ENCODE assay signal across 7 mouse cellular contexts in genomic region chr2:158556225-158556624, GRCm38 (mm10). TPM values are rescaled to one million over a fixed set of nuclear protein-coding genes. Genes with fewer than 3 reads are reported as not detected.
DNase-seq lines count a peak whose midpoint lies in the region; ATAC-seq and TF ChIP-seq lines count a peak whose summit lies in the region.

No protein-coding gene starts in this region.

- peak overlapping the region; percentile 47 for H3K4me2 ChIP-seq in intestine, embryonic 15.5 days (replicated peaks)

- intact Hi-C loops in gastrocnemius, postnatal 14 days (cut with DNase I; ENCODE audit: low total_unique reads): no loop called here
- intact Hi-C loops in left cerebral cortex, postnatal 25 days (cut with DNase I): loop anchor here (2.0 kb wide), 1 partner anchor 69 kb away; the partner anchor contains the start of gene Actr5

- ATAC-seq in intestine, embryonic 15.5 days: no peak

- no peaks in the 10 kb centered on the region for H3K4me1 ChIP-seq in cortical plate, adult 2 months (ENCODE audit: control insufficient read depth, insufficient read depth, low read length)
- peaks cover 5% of the 10 kb centered on the region; the same call in 1 of the 2 replicates for H3K4me1 ChIP-seq in intestine, embryonic 15.5 days (replicated peaks)

- TF ChIP-seq CTCF in cortical plate, adult 2 months (IDR thresholded peaks at IDR 0.05; ENCODE audit: extremely low read depth, insufficient read depth, low read length): peak; percentile 80

- H3K27me3 ChIP-seq in intestine, embryonic 15.5 days (replicated peaks): peaks cover 25% of the 10 kb centered on the region

- peak overlapping the region; percentile 14; the same call in 1 of the 2 replicates for H3K4me3 ChIP-seq in cortical plate, adult 2 months (ENCODE audit: insufficient read depth, low read length)
- peak overlapping the region; percentile 21; the same call in 1 of the 2 replicates for H3K4me3 ChIP-seq in intestine, embryonic 15.5 days (replicated peaks)

- TF ChIP-seq POLR2A in cortical plate, adult 2 months (IDR thresholded peaks at IDR 0.05; ENCODE audit: extremely low read depth, insufficient read depth, low read length): no peak

- 2% methylated on average over 20 of the region's 20 CpGs for WGBS in intestine, embryonic 15.5 days

- no peak overlapping the region for H3K9ac ChIP-seq in intestine, embryonic 15.5 days

- H3K27ac ChIP-seq in cortical plate, adult 2 months (ENCODE audit: insufficient read depth, low read length): no peak overlapping the region
- H3K27ac ChIP-seq in intestine, embryonic 15.5 days: no peak overlapping the region

- H3K9me3 ChIP-seq in intestine, embryonic 15.5 days: no peaks in the 10 kb centered on the region

- peak; percentile 71 to 72 for DNase-seq in adrenal gland, adult 18-20 months (ENCODE audit: low spot score in 2 of 2)
- DNase-seq in gastrocnemius, postnatal 14 days: peak; percentile 53
- peak; percentile 75 to 83 for DNase-seq in left cerebral cortex, postnatal 25 days (ENCODE audit: low spot score in 2 of 2)
- peak; percentile 74 for DNase-seq in mesoderm, embryonic 11.5 days (ENCODE audit: low read depth, low spot score)
- peak; percentile 85 for DNase-seq in right cerebral cortex, postnatal 4 days

- H3K36me3 ChIP-seq in intestine, embryonic 15.5 days: no peaks in the 10 kb centered on the region

RNA-seq across cellular contexts. Expression of gene Arhgap40, which starts 43.6 kb away (rescaled TPM):
- total RNA-seq in adrenal gland, adult 18-20 months (2021): not detected
- 1.3 TPM in 2 replicates for polyA plus RNA-seq in cortical plate, adult 2 months (2012; rRNA removed)
- total RNA-seq in gastrocnemius, postnatal 14 days (2021): not detected
- 0.23 TPM in 1 of 2 replicates, not detected in the other for polyA plus RNA-seq in intestine, embryonic 15.5 days (2015; fragmentation: Nextera tagmentation; extraction: Ambion mirVana)
- under 1 TPM in 1 of 2 experiments, not detected in 1; 0.37 TPM for total RNA-seq in left cerebral cortex, postnatal 25 days (2021)

RNA-seq across cellular contexts. Expression of gene Adig, which starts 53.8 kb away (rescaled TPM):
- total RNA-seq in adrenal gland, adult 18-20 months (2021): 100 to 1,000 TPM in 1 of 2 experiments, 10 to 100 TPM in 1; 75.7 to 130 TPM
- not detected in 2 replicates for polyA plus RNA-seq in cortical plate, adult 2 months (2012; rRNA removed)
- total RNA-seq in gastrocnemius, postnatal 14 days (2021): under 1 TPM in 1 of 2 experiments, not detected in 1; 0.59 TPM
- not detected in 2 replicates for polyA plus RNA-seq in intestine, embryonic 15.5 days (2015; fragmentation: Nextera tagmentation; extraction: Ambion mirVana)
- not detected for total RNA-seq in left cerebral cortex, postnatal 25 days (2021)

RNA-seq across cellular contexts. Expression of gene Slc32a1, which starts 54.3 kb away (rescaled TPM):
- not detected for total RNA-seq in adrenal gland, adult 18-20 months (2021)
- 73.8 and 87.3 TPM in 2 replicates for polyA plus RNA-seq in cortical plate, adult 2 months (2012; rRNA removed)
- total RNA-seq in gastrocnemius, postnatal 14 days (2021): not detected
- polyA plus RNA-seq in intestine, embryonic 15.5 days (2015; fragmentation: Nextera tagmentation; extraction: Ambion mirVana): not detected in 2 replicates
- total RNA-seq in left cerebral cortex, postnatal 25 days (2021): 100 to 1,000 TPM in 1 of 2 experiments, 10 to 100 TPM in 1; 81.8 to 112 TPM

Comparison
In these comparisons a context has a peak if more than half of its experiments do, and no peak if none do; other contexts are left out.
1. RNA of gene Adig, which starts 53.8 kb away (total RNA-seq): 75.7 to 130 TPM in adrenal gland, adult 18-20 months; 0.59 TPM in gastrocnemius, postnatal 14 days and not detected in left cerebral cortex, postnatal 25 days; every median in the first group is over 10 times any median in the second.
2. RNA of gene Slc32a1, which starts 54.3 kb away (total RNA-seq): 81.8 to 112 TPM in left cerebral cortex, postnatal 25 days; not detected in adrenal gland, adult 18-20 months and not detected in gastrocnemius, postnatal 14 days; every median in the first group is over 10 times any median in the second.
3. Peak in every context shown above with its lines, with median percentiles within 50 percentile points of each other: DNase-seq.